In the genomic region with DNA sequence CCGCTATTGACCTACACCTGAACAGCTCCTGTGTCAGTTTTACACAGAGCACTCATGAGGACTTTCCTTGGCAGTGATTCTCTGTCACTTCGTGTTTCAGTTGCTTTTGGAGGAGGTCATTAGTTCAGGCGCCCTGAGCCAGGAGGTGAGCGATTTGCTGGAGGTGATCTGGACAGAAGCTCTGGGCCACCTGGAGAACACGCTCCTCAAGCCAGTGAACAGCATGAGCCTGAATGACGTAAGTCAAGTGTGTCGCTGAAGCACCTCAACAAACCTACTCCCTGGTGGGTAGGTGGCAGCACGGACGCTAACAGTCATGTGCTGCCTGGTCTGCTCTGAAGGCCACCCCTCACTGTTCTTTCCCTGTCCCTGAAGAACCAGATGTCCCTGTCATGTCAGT, we compare ENCODE assay signal across 23 mouse cellular contexts.
"Had no signal": no experiment of that assay in that cellular context is flagged by ENCODE, and none has a peak within 500 bp of the region (broad histone marks: within the 10 kb centered on the region; RNA-seq: fewer than 3 reads in every experiment).

No protein-coding gene starts in this region.

- H3K4me1 ChIP-seq: limb, embryonic 10.5 days; limb, embryonic 13.5 days; liver, embryonic 12.5 days; liver, embryonic 15.5 days; lung, embryonic 15.5 days; midbrain, embryonic 10.5 days; midbrain, embryonic 13.5 days; neural tube, embryonic 13.5 days; stomach, embryonic 15.5 days had no signal

- H3K9me3 ChIP-seq: limb, embryonic 10.5 days; limb, embryonic 13.5 days; liver, embryonic 12.5 days; liver, embryonic 15.5 days; lung, embryonic 15.5 days; megakaryocyte, embryonic 14.5 days; midbrain, embryonic 10.5 days; midbrain, embryonic 13.5 days; neural tube, embryonic 13.5 days; stomach, embryonic 15.5 days had no signal

- H3K36me3 ChIP-seq: limb, embryonic 10.5 days; midbrain, embryonic 10.5 days; midbrain, embryonic 13.5 days; neural tube, embryonic 13.5 days had no signal

- DNase-seq: kidney, postnatal 25 days; layer of hippocampus, adult 9-11 months; liver; lung, adult 18-20 months; lung, postnatal 10 days; lung, postnatal 36 days; retina, postnatal 1 day; right cerebral cortex, postnatal 25 days; spleen, adult 18-20 months; thymus, postnatal 36 days had no signal

- H3K4me2 ChIP-seq: limb, embryonic 13.5 days; liver, embryonic 12.5 days; liver, embryonic 15.5 days; lung, embryonic 15.5 days; midbrain, embryonic 13.5 days; neural tube, embryonic 13.5 days; stomach, embryonic 15.5 days had no signal

- H3K27me3 ChIP-seq: limb, embryonic 13.5 days; liver, embryonic 12.5 days; liver, embryonic 15.5 days; lung, embryonic 15.5 days; megakaryocyte, embryonic 14.5 days; midbrain, embryonic 13.5 days; neural tube, embryonic 13.5 days; stomach, embryonic 15.5 days had no signal

- H3K4me3 ChIP-seq: layer of hippocampus, adult 2 months; limb, embryonic 10.5 days; limb, embryonic 13.5 days; liver, embryonic 12.5 days; liver, embryonic 15.5 days; lung, embryonic 15.5 days; megakaryocyte, embryonic 14.5 days; midbrain, embryonic 10.5 days; midbrain, embryonic 13.5 days; myocyte; neural tube, embryonic 13.5 days; stomach, embryonic 15.5 days had no signal

- ATAC-seq: liver, embryonic 12.5 days; midbrain, embryonic 13.5 days; midbrain, embryonic 16.5 days had no signal

- H3K27ac ChIP-seq: layer of hippocampus, adult 2 months; limb, embryonic 10.5 days; limb, embryonic 13.5 days; liver, embryonic 12.5 days; liver, embryonic 15.5 days; lung, embryonic 15.5 days; midbrain, embryonic 10.5 days; midbrain, embryonic 13.5 days; neural tube, embryonic 13.5 days; stomach, embryonic 15.5 days had no signal

- H3K9ac ChIP-seq: limb, embryonic 13.5 days; liver, embryonic 12.5 days; liver, embryonic 15.5 days; lung, embryonic 15.5 days; midbrain, embryonic 13.5 days; neural tube, embryonic 13.5 days; stomach, embryonic 15.5 days had no signal
